Mouse (Mus musculus) CH12.LX (cell line): ENCODE data around the gene Phf2. TPM values are rescaled to one million over a fixed set of nuclear protein-coding genes. Genes with fewer than 3 reads are reported as not detected.
"Not testable (repeated sequence)": the region's sequence is repeated elsewhere in the genome, so short reads cannot be mapped to it uniquely, and the experiment has no call there.

Experiments
- DNase-seq: peaks from one replicate; pipeline ENCODE4 v3.0.0-alpha.2; 2013; ENCODE audit errors: extremely low read depth
- H3K27ac ChIP-seq: 2 replicates; pipeline ENCODE4 v1.5.1; 2012; ENCODE audit warnings: low read depth, mild to moderate bottlenecking, control low read depth, moderate library complexity; ENCODE audit not compliant: insufficient read depth
- H3K27me3 ChIP-seq: replicated peaks from 2 replicates; pipeline ENCODE3; 2012; ENCODE audit warnings: inconsistent platforms
- H3K36me3 ChIP-seq, 2 experiments: replicated peaks in 1 of 2; 2 replicates each; pipeline versions ENCODE3 to v1.6.1; 2012; ENCODE audit warnings: inconsistent platforms in 1 of 2, low read length in 1 of 2, mild to moderate bottlenecking in 1 of 2, mixed read lengths in 1 of 2, moderate library complexity in 1 of 2; ENCODE audit not compliant: control insufficient read depth in 1 of 2, insufficient read depth in 1 of 2
- H3K4me1 ChIP-seq, 2 experiments: 2 replicates each; pipeline ENCODE4 v1.6.1; 2012; ENCODE audit warnings: inconsistent platforms in 1 of 2, moderate library complexity in 1 of 2; ENCODE audit not compliant: insufficient read depth in 2 of 2, control insufficient read depth in 1 of 2
- H3K4me2 ChIP-seq: 2 replicates; pipeline ENCODE4 v1.6.1; 2012; ENCODE audit warnings: low read depth, mild to moderate bottlenecking, control low read depth; ENCODE audit not compliant: poor library complexity, insufficient read depth, severe bottlenecking
- H3K4me3 ChIP-seq, 3 experiments: fragments of 150-350 bp in 1 of 3; sonication (generic) in 1 of 3; replicated peaks in 1 of 3; 2 replicates each; pipeline versions ENCODE3 to v1.5.1; 2011 to 2012; ENCODE audit warnings: low read depth in 2 of 3, low read length in 2 of 3, mild to moderate bottlenecking in 2 of 3, moderate library complexity in 2 of 3, control low read depth in 1 of 3, improper control_type of control experiment in 1 of 3, inconsistent platforms in 1 of 3, mixed read lengths in 1 of 3; ENCODE audit not compliant: poor library complexity in 1 of 3
- H3K79me2 ChIP-seq: replicated peaks from 2 replicates; pipeline ENCODE4 v1.6.1; 2012; ENCODE audit warnings: mild to moderate bottlenecking, moderate library complexity; ENCODE audit not compliant: control insufficient read depth, poor library complexity, insufficient read depth, severe bottlenecking; ENCODE audit errors: extremely low read depth
- H3K9ac ChIP-seq: 2 replicates; pipeline ENCODE4 v1.6.1; 2012; ENCODE audit warnings: low read depth, mild to moderate bottlenecking, control low read depth, moderate library complexity; ENCODE audit not compliant: insufficient read depth
- H3K9me3 ChIP-seq: replicated peaks from 2 replicates; pipeline ENCODE3; 2012; ENCODE audit warnings: low read length, inconsistent platforms, mixed read lengths
- CHD1 ChIP-seq: IDR thresholded peaks from 2 replicates; pipeline ENCODE4 v1.6.1; 2012; ENCODE audit warnings: low read depth, low read length, improper control_type of control experiment, inconsistent platforms
- E2F4 ChIP-seq: IDR thresholded peaks from 2 replicates; pipeline ENCODE4 v1.6.1; 2011; ENCODE audit warnings: low read depth, low read length, improper control_type of control experiment; ENCODE audit not compliant: insufficient replicate concordance
- EP300 ChIP-seq: IDR thresholded peaks from 2 replicates; pipeline ENCODE4 v1.6.1; 2011; ENCODE audit warnings: low read length, improper control_type of control experiment
- ETS1 ChIP-seq: conservative IDR thresholded peaks from 2 replicates; pipeline ENCODE4 v1.6.1; 2012; ENCODE audit warnings: low read depth, mild to moderate bottlenecking, inconsistent platforms, low read length, improper control_type of control experiment, moderate library complexity
- HCFC1 ChIP-seq: IDR thresholded peaks from 2 replicates; pipeline ENCODE4 v1.6.1; 2012; ENCODE audit warnings: low read depth, mild to moderate bottlenecking, inconsistent platforms, low read length, improper control_type of control experiment
- IRF4 ChIP-seq: IDR thresholded peaks from 2 replicates; pipeline ENCODE4 v1.6.1; 2014; ENCODE audit warnings: low read depth, mild to moderate bottlenecking, inconsistent platforms, low read length, improper control_type of control experiment
- JUND ChIP-seq: conservative IDR thresholded peaks from 2 replicates; pipeline ENCODE4 v1.6.1; 2011; ENCODE audit warnings: low read depth, low read length, improper control_type of control experiment
- MAZ ChIP-seq: IDR thresholded peaks from 2 replicates; pipeline ENCODE4 v1.6.1; 2012; ENCODE audit warnings: low read depth, mild to moderate bottlenecking, inconsistent platforms, low read length, improper control_type of control experiment, moderate library complexity
- MXI1 ChIP-seq: IDR thresholded peaks from 2 replicates; pipeline ENCODE4 v1.6.1; 2011; ENCODE audit warnings: mild to moderate bottlenecking, low read depth, low read length, improper control_type of control experiment
- MYC ChIP-seq: IDR thresholded peaks from 2 replicates; pipeline ENCODE4 v1.6.1; 2011; ENCODE audit warnings: low read depth, mild to moderate bottlenecking, improper control_type of control experiment, low read length
- PAX5 ChIP-seq: IDR thresholded peaks from 2 replicates; pipeline ENCODE4 v1.6.1; 2012; ENCODE audit warnings: low read length, inconsistent platforms, mixed read lengths
- POLR2A ChIP-seq: IDR thresholded peaks from 2 replicates; pipeline ENCODE4 v1.6.1; 2011; ENCODE audit warnings: low read depth, mild to moderate bottlenecking, improper control_type of control experiment, low read length
- TBP ChIP-seq: conservative IDR thresholded peaks from 2 replicates; pipeline ENCODE4 v1.6.1; 2011; ENCODE audit warnings: low read depth, low read length, improper control_type of control experiment
- TCF12 ChIP-seq: IDR thresholded peaks from 2 replicates; pipeline ENCODE4 v1.6.1; 2014; ENCODE audit warnings: low read depth, mild to moderate bottlenecking, inconsistent platforms, low read length, improper control_type of control experiment
- USF1 ChIP-seq: IDR thresholded peaks from 2 replicates; pipeline ENCODE4 v1.6.1; 2014; ENCODE audit warnings: low read depth, mild to moderate bottlenecking, inconsistent platforms, low read length, improper control_type of control experiment
- USF2 ChIP-seq: conservative IDR thresholded peaks from 2 replicates; pipeline ENCODE4 v1.6.1; 2011; ENCODE audit warnings: low read depth, low read length, improper control_type of control experiment
- ZC3H11A ChIP-seq: IDR thresholded peaks from 2 replicates; pipeline ENCODE4 v1.6.1; 2012; ENCODE audit warnings: low read depth, mild to moderate bottlenecking, inconsistent platforms, low read length, improper control_type of control experiment
- ZMIZ1 ChIP-seq: IDR thresholded peaks from 2 replicates; pipeline ENCODE4 v1.6.1; 2012; ENCODE audit warnings: low read depth, mild to moderate bottlenecking, inconsistent platforms, low read length, improper control_type of control experiment
- ZNF384 ChIP-seq: IDR thresholded peaks from 2 replicates; pipeline ENCODE4 v1.6.1; 2012; ENCODE audit warnings: low read depth, low read length, improper control_type of control experiment, inconsistent platforms
- dilution Hi-C: fragments of 300-500 bp; cut with MboI; formaldehyde crosslinking; loops from 2 replicates; pipeline ENCODE4 v1.14.3; 2020; ENCODE audit warnings: low sequenced_read_pairs; ENCODE audit not compliant: extremely low pct_unique_long_range_greater_than_20kb, extremely low pct_ligation_motif_present
- in situ Hi-C: fragments of 300-500 bp; cut with MboI; formaldehyde crosslinking; loops from 3 replicates; pipeline ENCODE4 v1.14.3; 2019; ENCODE audit warnings: low sequenced_read_pairs, low pct_ligation_motif_present, low pct_unique_long_range_greater_than_20kb, mixed read lengths
- polyA plus RNA-seq: library from polyadenylated mRNA; unstranded; fragments of >175 nt; gene quantifications from 2 replicates; pipeline ENCODE4 v1.2.1, GENCODE M21; 2012; ENCODE audit warnings: low read depth; ENCODE audit not compliant: insufficient read length
- total RNA-seq, 2 experiments: library from RNA; depleted of rRNA; stranded (reverse); fragments of 300-350 nt in 1 of 2; fragments of >200 nt in 1 of 2; gene quantifications; 2 replicates each; pipeline ENCODE4 v1.2.3; 2012 to 2014

Gene Phf2
- total and polyA plus RNA-seq, 3 experiments = 2.3 to 14.2 (median 6.7) TPM

DNA sequence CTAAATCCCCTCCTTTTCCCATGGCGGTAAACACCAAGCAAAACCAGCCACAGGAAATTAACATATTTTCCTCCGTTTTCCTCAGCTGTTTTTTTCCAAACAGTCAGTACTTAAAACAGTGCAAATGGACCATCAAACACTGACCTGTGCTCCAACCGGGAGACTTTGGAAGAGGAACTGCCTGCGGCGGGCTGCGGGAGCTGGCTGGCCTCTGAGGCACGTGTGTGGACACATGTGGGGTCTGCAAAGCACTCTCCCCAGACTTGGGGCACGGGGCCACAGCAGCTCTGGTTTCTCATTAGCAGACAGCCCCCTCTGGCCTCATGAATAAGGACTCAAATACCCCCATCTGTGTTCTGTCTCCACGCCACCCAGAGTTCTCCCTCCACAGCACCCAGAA lies 59.9 kb downstream of the Phf2 start:
- H3K36me3 ChIP-seq = peaks cover 32 to 97% of the 10 kb centered on the region in 2 experiments
- no peak overlapping the region for H3K4me2 ChIP-seq
- no peak overlapping the region for H3K27ac ChIP-seq
- no peak for TF ChIP-seq POLR2A
- no peak for TF ChIP-seq ETS1
- TF ChIP-seq CHD1 = no peak
- TF ChIP-seq USF2 = no peak
- TF ChIP-seq ZMIZ1 = no peak
- no peak for TF ChIP-seq IRF4
- TF ChIP-seq MYC = no peak
- no peak for TF ChIP-seq TCF12
- TF ChIP-seq PAX5 = no peak
- TF ChIP-seq ZNF384 = no peak
- dilution Hi-C loops = no loop called here
- in situ Hi-C loops = loop anchor here (25.0 kb wide), 1 partner anchor 274 kb away; no protein-coding TSS in a partner anchor
- H3K79me2 ChIP-seq = no peaks in the 10 kb centered on the region
- no peaks in the 10 kb centered on the region for H3K9me3 ChIP-seq
- DNase-seq = no peak
- no peak overlapping the region for H3K4me3 ChIP-seq
- no peaks in the 10 kb centered on the region for H3K4me1 ChIP-seq
- H3K27me3 ChIP-seq = no peaks in the 10 kb centered on the region
- no peak overlapping the region for H3K9ac ChIP-seq

DNA sequence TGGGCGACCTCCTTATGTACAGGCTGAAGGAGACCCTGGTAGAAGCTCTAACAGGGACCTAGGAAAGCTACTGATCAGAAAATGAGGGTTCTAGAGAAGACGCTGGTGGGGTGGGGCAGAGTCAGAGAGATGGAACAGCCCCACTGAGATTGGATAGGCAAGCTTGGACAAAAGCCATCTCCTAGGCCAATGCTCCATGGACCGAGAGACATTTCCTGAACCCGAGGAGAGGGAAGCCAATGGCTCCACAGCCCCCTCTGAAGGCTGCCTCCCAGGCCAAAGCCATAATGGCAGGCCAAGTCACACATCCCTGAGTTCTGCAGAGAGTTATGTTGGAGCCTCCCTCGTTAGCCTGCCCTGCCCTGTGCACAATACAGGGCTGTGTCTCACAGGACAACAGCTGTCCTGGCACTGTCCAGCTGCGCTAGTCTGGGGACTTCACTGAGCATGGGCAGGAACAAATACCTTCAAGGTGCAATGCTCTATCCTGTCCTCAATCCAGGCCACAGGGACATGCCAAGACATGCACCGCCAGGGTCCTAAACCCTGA lies 60.6 kb downstream of the Phf2 start:
- H3K27me3 ChIP-seq = no peaks in the 10 kb centered on the region
- no peak overlapping the region for H3K27ac ChIP-seq
- H3K9me3 ChIP-seq = no peaks in the 10 kb centered on the region
- no peak for DNase-seq
- dilution Hi-C loops (no loop called here), in situ Hi-C loops (loop anchor here (25.0 kb wide), 1 partner anchor 273 kb away; no protein-coding TSS in a partner anchor)
- TF ChIP-seq MXI1 (no peak), HCFC1 (no peak), E2F4 (no peak), PAX5 (no peak), MAZ (no peak), TBP (no peak), JUND (no peak), TCF12 (no peak), USF1 (no peak), ZMIZ1 (no peak), USF2 (no peak), ZC3H11A (no peak), EP300 (no peak)
- no peak overlapping the region for H3K4me3 ChIP-seq
- no peaks in the 10 kb centered on the region for H3K79me2 ChIP-seq
- H3K4me1 ChIP-seq = no peaks in the 10 kb centered on the region
- no peak overlapping the region for H3K4me2 ChIP-seq
- no peak overlapping the region for H3K9ac ChIP-seq
- peaks cover 26 to 97% of the 10 kb centered on the region in 2 experiments for H3K36me3 ChIP-seq

DNA sequence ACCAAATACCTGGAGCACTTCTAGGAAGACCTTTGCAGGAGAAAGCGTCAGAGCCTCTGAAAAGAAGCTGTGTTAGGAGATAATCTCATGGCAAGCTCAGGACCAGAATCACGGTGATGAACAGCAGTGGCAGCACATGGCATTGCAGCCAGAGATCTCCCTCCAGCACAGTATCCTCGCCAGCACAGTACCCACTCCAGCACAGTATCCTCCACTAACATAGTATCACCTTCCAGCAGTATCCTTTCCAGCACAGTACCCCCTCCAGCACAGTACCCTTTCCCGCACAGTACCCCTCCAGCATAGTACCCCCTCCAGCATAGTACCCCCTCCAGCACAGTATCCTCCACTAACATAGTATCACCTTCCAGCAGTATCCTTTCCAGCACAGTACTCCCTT lies 61.3 kb downstream of the Phf2 start:
- H3K4me2 ChIP-seq, H3K9me3 ChIP-seq, DNase-seq, H3K9ac ChIP-seq, H3K27ac ChIP-seq, H3K4me1 ChIP-seq, H3K27me3 ChIP-seq, dilution Hi-C loops, H3K4me3 ChIP-seq, H3K79me2 ChIP-seq: not testable (repeated sequence)
- in situ Hi-C loops = loop anchor here (10.0 to 25.0 kb wide), 2 partner anchors 75 to 272 kb away; no protein-coding TSS in a partner anchor
- H3K36me3 ChIP-seq = peaks cover 24 to 96% of the 10 kb centered on the region in 2 experiments
